Mouse (Mus musculus) WW6 (cell line): ENCODE measurements around the gene Mfsd4a.

Experiments used
- DNase-seq: peaks from one replicate; pipeline ENCODE4 v3.0.0-alpha.2; 2013; ENCODE audit warnings: low read depth, low spot score

Mfsd4a gene

DNA sequence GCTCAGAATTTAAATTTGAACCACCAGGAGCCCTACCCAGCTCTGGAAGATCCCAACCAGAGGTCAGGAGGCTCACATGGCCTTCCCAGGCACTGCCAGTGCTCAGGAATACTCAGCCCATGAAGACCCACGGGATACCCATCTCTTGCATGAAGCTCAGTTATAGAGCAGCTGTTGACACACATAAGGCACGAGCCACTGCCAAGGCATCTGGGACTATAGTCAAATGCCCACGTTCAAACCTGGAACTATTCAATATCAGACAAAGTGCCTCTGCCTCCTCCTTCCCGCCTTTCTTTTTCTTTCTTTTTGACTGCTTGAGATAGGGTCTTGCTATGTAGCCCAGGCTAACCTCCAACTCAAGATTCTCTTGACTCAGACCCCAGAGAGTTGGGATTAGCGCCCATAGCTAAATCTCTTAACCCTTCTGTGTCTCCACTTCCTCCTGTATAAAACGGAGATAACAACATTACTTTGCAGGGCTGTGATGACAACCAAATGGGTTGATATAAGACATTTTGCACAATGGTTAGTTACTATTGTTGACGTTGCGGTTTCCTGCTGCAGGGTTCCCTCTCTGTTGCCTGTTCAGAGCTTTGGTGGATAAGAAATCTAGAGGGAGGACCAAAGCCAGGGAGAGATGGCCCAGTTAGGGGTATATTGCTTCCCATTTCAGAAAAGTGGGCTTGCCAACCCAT lies 2.2 kb downstream of the Mfsd4a start:
- no peak for DNase-seq

DNA sequence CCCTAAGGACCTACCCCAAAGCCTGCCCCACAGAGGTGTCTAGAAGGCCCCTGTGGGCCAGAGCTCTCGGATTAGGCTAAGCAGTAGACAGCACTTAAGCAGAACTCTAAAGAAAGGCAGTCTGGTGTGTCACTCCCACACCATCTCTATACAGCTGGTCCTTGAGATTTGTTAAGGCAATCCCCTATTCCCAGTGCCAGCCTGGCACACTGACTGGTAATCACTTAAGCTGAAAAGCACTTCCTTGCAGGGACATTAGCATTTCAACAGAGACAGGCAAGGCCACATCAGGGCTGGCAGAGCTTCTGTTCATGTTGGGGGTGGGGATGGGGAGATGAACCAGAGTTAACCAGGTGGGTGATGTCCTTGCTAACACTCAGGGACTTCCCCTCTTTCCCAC lies 2.9 kb downstream of the Mfsd4a start:
- DNase-seq, result no peak

DNA sequence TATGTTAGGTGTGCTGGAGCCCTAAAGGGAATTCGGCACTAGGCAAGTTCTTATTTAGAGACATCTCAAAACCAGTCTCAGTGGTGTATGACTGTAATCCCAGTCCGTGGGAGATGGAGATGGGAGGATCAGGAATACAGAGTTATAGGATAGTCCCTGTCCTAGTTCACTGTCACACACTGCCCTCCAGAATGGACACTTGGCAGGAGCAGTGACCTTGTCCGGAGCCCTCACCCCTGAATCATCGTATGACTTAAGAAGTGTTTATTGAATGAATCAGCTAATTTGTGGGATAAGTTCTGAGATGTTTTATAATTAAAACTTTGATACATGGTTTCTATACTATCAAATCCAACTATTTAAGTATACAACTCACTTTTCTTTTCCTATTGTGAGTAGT lies 4.8 kb downstream of the Mfsd4a start:
- no peak for DNase-seq

DNA sequence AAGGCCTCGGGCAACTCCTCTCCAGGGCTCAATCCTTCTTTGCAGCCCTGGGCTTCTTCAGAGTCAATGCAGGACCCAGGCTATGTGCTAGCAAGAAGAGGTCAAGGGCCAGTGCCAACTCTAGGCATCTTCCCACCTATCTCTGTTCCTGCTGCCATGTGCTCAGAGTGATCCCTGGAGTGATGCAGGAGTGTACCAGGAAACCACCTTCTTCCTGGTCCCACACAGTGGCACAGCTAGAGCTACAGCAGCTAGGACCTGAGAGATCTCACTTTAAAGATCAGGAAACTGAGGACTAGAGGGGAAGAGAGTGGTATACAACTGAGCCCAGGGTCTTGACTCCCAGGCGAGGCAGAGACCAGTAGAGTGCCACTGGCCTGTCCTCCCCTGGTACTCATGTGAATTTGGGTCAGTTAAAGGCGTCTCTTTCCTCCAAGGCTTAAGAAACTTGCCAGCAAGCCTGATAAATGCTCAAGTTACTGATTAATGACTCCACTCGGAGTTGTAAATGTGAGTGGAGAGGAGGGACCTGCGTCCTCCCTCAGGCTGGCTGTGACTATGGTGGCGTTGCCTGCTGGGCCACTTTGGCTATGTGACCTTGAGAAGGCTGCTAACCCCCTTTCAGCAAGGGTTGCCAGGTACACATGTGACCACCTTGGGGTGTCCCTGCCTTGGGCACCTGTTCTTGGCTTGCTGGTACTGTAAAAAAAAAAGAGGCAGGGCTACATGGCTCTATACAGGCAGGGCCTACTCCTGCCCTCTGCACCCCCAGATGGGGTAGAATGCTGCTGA lies 5.9 kb downstream of the Mfsd4a start:
- DNase-seq, result no peak

DNA sequence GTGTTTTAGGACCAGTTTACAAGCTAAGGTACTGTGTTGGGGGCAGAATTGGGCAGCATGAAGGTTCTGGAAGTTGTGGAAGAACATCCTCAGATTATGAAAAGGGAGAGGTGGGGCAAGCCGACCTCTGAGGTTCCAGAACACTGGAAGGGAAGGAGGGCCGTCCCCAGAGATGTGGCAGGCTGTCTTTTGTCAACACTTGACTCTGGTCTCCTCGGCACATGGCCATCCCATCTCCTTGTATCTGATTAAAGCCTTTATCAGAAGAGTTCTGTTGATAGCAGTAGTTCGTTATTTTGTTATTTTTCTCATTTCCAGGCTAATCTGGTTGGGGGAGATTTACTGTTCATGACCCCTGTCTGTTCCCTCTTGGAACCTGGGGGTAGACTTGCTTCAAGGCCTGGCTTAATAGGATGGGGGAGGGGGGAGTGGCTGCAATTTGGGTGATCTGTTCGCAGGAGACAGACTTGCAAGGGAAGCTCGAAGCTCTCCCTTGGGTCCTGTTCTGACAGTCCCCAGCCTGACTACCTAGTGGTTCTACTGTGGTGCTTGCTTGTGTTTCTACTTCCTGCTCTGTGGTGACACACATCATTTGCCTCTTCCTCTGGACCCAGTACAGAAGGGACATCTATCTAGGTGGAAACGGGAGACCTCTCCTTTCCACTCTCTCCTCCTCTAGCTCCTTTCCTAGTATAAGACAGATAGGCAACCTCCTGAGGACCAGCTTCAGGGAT lies 7.7 kb downstream of the Mfsd4a start:
- DNase-seq, result no peak

DNA sequence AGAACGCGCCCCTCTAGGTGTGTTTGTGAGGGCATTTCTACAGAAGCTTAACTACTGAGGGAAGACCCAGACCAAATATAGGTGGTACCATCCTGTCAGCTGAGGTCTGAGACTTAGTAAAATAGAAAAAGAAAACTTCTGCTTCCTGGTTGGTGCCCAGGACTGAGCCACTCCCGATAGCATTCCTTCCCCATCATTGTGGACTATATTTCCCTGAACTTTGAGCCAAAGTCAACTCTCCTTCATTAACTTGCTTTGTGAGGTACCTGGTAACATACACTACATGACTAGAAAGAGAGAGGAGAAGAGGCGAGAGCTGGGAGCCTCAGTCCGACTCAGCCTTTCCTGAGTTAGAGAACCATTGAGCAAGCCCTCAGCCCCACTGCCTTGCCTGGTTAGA lies 9.3 kb downstream of the Mfsd4a start:
- DNase-seq, result no peak

DNA sequence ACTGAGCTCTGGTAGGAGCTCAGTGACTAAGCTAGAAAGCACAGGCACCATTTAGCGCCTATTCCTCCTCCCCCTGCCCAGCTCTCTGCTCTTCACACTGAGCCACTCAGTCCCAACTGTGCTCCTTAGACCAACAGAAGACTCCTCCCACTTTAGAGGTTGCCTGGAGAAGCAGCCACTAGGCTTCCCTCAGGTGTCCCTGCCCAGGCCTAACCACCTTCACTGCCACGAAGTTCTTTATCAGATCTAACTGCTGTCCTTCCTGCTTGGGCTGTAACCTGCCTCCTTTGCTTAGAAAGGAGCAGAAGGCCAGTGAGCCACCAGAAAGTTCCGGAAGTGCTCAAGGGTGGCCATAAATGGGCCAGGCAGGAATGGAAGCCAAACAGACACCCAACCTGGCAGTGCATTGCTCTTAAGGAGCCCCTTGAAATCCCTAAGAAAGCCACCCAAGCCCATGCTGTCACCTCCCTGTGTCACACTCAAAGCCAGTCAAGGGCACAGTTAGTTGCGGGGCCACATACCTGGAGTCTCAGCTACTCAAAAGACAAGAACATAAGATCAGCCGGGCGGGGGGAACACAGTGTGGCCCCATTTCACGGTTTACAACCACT lies 12.7 kb downstream of the Mfsd4a start:
- no peak for DNase-seq

DNA sequence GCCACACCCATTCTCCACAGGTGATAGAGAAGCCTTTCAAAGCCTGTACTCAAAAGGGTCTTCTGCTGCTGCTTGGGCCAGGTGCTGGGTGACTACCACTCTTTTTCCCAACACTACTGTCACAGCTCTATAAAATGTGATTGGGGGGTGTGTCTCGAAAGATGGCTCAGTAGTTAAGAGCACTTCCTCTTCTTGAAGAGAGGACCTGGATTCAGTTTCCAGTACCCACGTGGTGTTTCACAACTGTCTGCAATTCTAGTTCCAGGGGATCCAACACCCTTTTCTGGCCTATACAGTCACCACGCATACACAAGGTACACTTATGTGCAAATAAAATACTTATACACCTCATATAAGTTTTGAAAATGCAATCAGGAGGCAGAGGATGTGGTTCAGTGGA lies 13.5 kb downstream of the Mfsd4a start:
- no peak for DNase-seq

DNA sequence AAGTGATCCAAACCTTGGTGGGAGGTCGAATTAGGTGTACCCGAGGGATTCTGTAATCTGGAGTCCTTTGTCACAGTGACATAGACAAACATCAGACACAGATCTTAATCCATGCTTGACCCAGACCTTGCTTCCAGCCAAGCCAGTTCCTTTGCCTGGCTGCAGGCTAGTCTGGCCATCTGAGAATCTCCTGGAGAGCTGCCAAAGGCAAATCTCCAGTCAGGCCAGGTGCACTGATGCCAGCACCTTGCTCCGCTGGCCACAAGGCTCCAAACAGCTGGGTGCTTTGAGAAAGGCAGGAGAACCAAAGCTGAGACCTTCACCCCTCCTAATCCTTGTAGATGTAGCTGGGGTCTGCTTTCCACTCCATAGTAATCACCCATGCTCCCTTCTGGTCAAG lies 16.1 kb downstream of the Mfsd4a start:
- DNase-seq, result no peak

DNA sequence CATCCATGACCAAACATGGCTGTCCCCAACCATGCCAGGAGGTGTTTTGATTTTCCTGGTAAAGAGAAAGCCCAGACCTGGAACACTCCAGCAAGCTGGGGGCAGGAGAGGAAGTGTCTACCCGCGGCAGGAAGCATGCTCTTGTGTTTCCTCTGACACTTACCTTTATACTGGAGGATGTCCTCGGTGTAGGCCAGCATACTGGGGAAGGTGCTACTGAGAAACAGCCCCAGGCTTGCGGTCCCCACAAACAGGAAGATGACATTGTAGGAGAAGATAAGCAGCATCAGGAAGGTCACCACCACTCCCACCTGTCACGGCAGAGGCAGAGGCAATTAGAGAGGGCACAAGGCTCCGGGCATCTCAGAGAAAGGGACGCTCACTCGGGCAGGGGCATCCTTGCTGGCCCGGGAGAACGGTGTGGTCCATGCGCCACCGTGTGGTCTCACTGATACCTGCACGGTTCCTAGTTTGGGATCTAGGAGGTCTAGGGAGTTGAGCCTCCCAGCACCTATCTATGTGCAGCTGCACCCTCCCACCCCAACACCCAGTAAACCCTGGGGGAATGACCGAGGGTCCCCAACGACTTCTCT lies 21.6 kb downstream of the Mfsd4a start:
- no peak for DNase-seq

DNA sequence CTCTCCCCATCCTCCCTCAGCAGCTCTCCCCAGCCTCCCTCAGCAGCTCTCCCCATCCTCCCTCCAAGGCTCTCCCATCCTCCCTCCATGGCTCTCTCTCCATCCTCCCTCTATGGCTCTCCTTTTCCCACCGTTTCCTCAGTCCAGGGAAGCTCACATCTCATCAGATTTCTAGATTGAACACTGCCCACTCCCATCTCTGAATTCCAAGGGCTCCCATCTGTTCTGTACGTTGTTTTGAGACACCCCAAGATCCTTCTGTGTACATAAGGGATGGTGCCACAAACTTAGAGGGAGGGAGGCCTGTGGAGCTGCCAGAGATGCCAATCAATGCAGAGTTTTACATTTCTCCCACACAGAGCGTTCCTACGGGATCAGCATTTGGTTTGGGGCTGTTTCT lies 24.1 kb downstream of the Mfsd4a start:
- no peak for DNase-seq

DNA sequence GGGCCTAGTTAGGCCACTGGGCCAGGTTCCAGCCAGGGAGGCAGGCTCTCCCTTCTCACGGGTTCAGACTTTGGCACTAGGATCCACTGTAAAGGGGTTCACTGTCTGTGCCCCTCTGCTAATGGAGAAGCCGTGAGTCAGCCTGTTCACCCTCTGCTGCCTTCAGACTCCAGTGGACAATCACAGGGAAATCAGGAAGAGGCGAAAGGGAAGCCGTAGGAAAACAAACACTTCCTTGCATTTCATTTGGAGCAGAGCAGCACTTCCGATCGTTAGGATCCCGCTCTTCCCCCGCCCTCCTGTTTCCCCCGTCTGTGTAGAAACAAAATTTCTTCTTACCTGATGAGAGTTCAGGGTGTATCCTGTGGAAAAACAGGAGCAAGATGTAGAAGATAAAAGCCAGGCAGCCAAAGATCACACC lies 27.7 kb downstream of the Mfsd4a start:
- DNase-seq, result no peak

DNA sequence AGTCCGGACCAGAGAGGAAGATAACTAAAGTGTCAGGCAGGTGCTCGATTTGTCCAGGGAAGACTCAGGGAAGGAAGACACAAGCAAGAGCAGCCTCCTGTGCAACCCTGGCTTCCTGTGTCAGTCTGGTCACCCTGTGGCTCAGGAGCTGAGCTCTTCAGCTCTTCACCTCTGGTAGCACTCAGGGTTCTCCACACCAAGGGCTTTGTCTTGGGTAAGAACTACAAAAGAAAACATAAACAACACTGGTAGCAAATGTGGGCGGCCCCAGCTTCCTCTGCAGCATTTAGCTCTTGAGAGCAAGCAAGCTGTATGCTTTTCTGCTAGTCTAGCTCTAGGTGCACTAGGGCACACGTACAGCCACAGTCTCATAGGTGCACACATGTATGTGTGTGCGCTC lies 29.1 kb downstream of the Mfsd4a start:
- DNase-seq, result no peak

DNA sequence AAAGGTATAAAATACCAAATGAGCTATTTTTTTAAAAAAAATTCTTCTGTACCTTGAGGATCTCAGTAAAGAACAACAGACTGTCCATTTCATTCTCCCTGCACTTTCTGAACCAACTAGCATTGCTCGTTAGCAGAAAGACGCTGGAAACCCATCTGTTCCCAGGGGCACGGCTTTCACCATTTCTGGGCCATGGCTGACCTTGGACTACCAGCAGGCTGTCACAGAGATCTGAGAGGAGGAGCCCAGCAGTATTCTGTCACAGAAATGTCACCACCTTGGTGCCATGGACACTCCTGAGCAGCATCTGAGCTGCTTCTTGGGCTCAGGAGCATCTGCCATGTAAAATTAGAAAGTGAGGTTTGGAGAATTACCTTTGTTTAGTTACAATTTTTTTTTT lies 30.1 kb downstream of the Mfsd4a start:
- no peak for DNase-seq

DNA sequence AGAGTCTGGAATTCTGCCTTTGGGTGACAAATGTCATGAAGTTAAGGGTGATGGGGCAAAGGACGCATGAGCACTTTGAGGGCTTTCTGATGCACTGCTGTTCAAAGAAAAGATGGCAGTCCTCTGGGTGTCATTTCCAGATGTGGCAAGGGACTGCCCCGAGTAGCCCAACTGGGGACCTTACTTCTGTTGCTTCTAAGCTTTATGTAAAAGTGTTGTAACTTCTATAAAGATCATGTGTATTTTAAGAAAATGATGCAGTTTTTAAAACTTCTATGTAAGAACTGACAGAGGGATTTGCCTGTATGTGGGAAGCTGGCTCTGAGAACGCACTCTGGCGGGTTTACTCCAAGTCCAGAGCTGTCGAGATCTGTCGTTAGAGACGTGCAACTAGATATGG lies 35.7 kb downstream of the Mfsd4a start:
- no peak for DNase-seq

DNA sequence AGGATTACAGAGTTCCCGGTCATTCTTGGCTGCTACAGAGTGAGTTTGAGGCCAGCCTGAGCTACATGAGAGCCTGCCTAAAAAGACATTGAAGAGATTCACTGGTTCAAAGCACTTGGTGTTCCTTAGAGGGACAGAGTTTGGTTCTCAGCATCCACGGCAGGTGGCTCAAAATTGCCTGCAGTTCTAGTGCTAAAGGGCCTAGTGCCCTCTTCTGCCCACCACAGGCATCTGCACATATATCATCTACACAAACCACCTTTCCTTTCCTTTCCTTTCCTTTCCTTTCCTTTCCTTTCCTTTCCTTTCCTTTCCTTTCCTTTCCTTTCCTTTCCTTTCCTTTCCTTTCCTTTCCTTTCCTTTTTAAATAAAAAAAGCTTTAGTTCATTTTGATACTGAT lies 37.3 kb downstream of the Mfsd4a start:
- no peak for DNase-seq

DNA sequence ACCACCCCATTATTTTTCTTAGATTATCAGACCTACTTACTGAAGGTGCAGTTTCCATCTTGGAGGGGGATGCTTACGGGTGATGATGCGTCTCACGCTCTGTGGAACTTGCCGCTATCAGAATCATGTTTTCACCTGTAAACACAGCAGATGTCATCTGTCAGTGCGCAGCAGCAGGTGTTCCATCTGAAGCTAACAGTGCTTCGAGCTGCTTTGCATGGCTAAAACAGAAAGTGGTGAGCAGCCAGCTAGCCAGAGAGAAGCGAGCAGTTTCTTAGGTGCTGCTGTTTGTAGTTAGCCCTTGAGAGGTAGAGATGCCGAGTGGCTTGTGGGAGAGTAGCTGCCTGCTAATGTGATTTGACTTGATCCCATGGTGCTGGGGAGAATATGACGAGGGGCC lies 39.4 kb downstream of the Mfsd4a start:
- DNase-seq, result no peak

DNA sequence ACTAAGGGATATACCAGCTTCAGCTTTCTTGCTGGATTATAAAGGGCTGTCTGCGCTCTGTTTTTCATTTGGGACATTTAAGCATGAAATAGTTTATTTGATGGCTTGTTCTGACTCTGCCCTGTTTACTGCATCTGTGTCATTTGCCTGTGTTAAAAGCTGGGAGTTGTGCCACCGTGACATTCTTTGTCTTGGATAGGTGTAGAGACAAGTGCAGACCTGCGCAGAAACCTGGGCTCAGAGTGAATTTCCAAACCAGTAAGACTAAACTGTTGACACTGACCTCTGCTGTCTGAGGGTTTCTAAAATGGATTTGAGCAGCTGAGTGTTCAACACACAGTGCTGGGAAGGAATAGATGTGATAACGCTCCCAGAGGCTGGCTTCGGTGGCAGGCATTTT lies 39.9 kb downstream of the Mfsd4a start:
- no peak for DNase-seq

DNA sequence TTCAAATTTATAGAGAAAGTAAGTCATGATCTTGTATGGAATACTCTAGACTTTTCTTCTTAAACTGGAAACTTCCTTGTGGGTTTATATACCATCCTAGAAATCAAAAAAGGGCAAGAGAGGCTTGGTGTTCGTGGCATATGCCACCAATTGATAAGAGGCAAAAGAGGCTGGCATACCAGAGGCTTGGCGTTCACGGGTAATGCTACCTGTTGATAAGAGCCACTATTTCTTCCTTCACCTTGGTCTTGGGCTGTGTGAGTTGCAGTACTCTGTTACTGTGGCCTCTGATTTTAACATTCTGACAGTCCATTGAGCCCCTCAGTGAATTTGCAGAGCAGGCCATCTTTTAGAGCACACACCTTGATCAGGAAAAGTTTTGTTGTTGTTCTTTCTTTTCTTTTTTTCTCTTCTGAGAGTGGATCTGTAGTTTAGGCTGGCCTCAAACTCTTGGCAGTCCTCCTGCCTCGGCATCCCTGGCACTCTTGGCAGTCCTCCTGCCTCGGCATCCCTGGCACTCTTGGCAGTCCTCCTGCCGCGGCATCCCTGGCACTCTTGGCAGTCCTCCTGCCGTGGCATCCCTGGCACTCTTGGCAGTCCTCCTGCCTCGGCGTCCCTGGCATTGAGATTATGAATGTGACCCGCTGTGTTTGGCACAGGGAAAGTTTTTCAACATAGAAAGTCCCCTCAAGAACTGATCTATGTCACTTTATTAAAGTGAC lies 40.8 kb downstream of the Mfsd4a start:
- DNase-seq, result no peak

DNA sequence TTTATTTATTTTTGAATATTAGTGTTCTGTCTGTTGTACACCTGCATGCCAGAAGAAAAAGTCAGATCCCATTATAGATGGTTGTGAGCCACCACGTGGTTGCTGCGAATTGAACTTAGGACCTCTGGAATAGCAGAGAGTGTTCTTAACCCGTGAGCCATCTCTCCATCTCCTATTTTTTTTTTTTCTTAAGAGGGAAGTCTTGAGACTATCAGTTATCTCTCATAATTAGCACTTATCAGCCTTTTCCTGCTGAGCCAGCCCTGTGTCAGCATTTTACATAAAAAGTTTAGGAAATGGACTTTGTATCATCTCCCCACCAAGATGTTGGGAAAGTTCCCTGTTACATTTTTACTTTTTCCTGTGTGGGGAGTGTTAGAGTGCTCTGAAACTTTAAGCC lies 45.8 kb downstream of the Mfsd4a start:
- DNase-seq, result no peak

DNA sequence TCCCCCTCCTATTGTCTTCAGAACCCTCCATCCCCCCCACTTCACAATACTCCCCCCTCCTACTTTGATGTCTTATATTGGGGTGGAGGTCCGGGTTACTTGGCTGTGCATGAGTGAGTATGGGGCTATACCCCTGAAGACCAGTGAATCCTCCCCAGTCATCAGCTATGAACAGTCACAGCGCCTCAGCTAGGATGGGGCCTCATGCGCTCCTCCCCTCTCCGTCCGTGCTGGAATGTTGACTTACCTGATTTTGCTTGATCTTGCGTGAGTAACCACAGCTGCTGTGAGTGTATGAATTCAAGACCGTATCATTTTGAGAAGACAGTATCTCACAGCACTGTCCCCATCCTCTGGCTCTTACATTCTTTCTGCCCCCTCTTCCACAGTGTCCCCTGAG lies 48.0 kb downstream of the Mfsd4a start:
- DNase-seq, result no peak
